Mouse (Mus musculus) cortical plate, adult 2 months (tissue): ENCODE measurements around the gene Fam221b.

Source experiments
- CTCF ChIP-seq: fragments of 200-500 bp; IDR thresholded peaks from 2 replicates; pipeline ENCODE4 v1.5.1; 2011; ENCODE audit warnings: mild to moderate bottlenecking, control low read depth, low read length; ENCODE audit not compliant: insufficient read depth; ENCODE audit errors: extremely low read depth
- POLR2A ChIP-seq: fragments of 200-500 bp; IDR thresholded peaks from 2 replicates; pipeline ENCODE4 v1.6.1; 2011; ENCODE audit warnings: mild to moderate bottlenecking, low read length, control low read depth; ENCODE audit not compliant: insufficient read depth; ENCODE audit errors: extremely low read depth

GRCm38 (mm10) chr4:43696561-43696960 is 27.6 kb upstream of the Fam221b start:
- TF ChIP-seq POLR2A (no peak), CTCF (no peak)
